Mouse (Mus musculus) left cerebral cortex, adult 2 months (tissue): ENCODE measurements around the gene Ifi209. TPM values are rescaled to one million over a fixed set of nuclear protein-coding genes. Genes with fewer than 3 reads are reported as not detected.

Experiments
- DNase-seq, 2 experiments: peaks; one replicate each; pipeline ENCODE4 v3.0.0; 2021 to 2022; ENCODE audit warnings: low spot score in 2 of 2, mixed read lengths in 1 of 2; ENCODE audit errors: extremely low spot score in 1 of 2
- H3K27ac ChIP-seq: fragments of 200-600 bp; 2 replicates; pipeline ENCODE4 v1.8.1; 2022
- H3K4me3 ChIP-seq: fragments of 200-600 bp; 2 replicates; pipeline ENCODE4 v1.8.1; 2022
- CTCF ChIP-seq: fragments of 200-600 bp; IDR thresholded peaks from 2 replicates; pipeline ENCODE4 v1.8.1; 2022; ENCODE audit warnings: antibody characterized with exemption, mild to moderate bottlenecking, moderate library complexity
- intact Hi-C: fragments of 180-260 bp; cut with DNase I; formaldehyde crosslinking; loops from one replicate; pipeline ENCODE4 v1.15.1; 2025
- microRNA-seq, 2 experiments: library from miRNA; unstranded; fragments of <30 nt; microRNA quantifications; one replicate each; pipeline ENCODE4 v1.2.0; 2021
- total RNA-seq, 2 experiments: library from RNA; stranded (reverse); gene quantifications; 2 replicates each; pipeline ENCODE4 v1.2.3; 2021

Gene Ifi209
- total RNA-seq, 2 experiments from 2014 or later, result not detected

DNA sequence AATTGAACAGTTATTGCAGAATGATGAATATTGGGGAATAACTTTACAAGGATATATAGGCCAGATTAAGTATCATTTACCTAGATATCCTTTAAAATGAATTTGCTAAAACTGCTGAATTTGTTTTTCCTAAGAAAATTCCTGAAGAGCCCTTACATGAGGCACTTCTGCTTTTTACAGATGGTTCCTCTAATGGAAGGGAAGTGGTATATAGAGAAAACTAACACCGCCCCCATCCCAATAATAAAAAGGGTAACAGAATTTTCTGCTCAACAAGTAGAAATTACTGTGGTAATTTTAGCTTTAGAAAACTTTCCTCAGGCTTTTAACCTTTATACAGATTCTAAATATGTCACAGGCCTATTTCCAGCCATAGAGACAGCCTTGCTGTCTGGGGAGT, 63.6 kb downstream of the Ifi209 start:
- TF ChIP-seq CTCF, result no peak
- intact Hi-C loops, result no loop called here
- Histone ChIP-seq H3K27ac (no peak overlapping the region), H3K4me3 (no peak overlapping the region)
- DNase-seq, result no peak

Small RNA genes lying within 50 kb of the gene (microRNA-seq; reads per million reads assigned to microRNA genes)
- gene Gm44339, result 0 reads per million in 2 experiments

Other genes with a start within 250 kb of the Ifi209 start
- not detected for gene Ifi206, start 139.9 kb upstream of the Ifi209 start, total RNA-seq
- gene Ifi214, start 95.0 kb upstream of the Ifi209 start, total RNA-seq, result not detected
- gene Ifi213, start 31.6 kb upstream of the Ifi209 start, total RNA-seq, result not detected
- gene Ifi208, start 42.8 kb downstream of the Ifi209 start, total RNA-seq, result not detected
- gene Ifi207, start 110.8 kb downstream of the Ifi209 start, total RNA-seq, result under 1 TPM; 0.16 to 0.18 TPM
- gene Ifi204, start 136.0 kb downstream of the Ifi209 start, total RNA-seq, result under 1 TPM in 1 of 2 experiments, not detected in 1; 0.36 TPM